Comparison of ENCODE assay signal across 10 mouse cellular contexts in genomic region chr1:91465244-91465643, GRCm38 (mm10). TPM values are rescaled to one million over a fixed set of nuclear protein-coding genes. Genes with fewer than 3 reads are reported as not detected.
DNase-seq lines count a peak whose midpoint lies in the region; ATAC-seq and TF ChIP-seq lines count a peak whose summit lies in the region.
"Had no signal": no experiment of that assay in that cellular context is flagged by ENCODE, and none has a peak within 500 bp of the region (broad histone marks: within the 10 kb centered on the region; RNA-seq: fewer than 3 reads in every experiment).

No protein-coding gene starts in this region.

- intact Hi-C loops in left cerebral cortex, postnatal 10 days (cut with DNase I), result no loop called here

- H3K9ac ChIP-seq in heart, embryonic 14.5 days (ENCODE audit: low read length), result peak overlapping the region; percentile 7; the same call in 1 of the 2 replicates
- peak overlapping the region; percentile 13; the same call in 1 of the 2 replicates for H3K9ac ChIP-seq in intestine, postnatal 0 days (ENCODE audit: low read depth, low read length)
- peak overlapping the region; percentile 45; the same call in 1 of the 2 replicates for H3K9ac ChIP-seq in liver, embryonic 13.5 days
- H3K9ac ChIP-seq in stomach, embryonic 15.5 days, result no peak overlapping the region
- no peak overlapping the region for H3K9ac ChIP-seq in midbrain, postnatal 0 days (replicated peaks; ENCODE audit: low read length, poor library complexity, severe bottlenecking)
- no peak overlapping the region for H3K9ac ChIP-seq in hindbrain, embryonic 14.5 days

- H3K4me3 ChIP-seq in heart, embryonic 14.5 days (ENCODE audit: control insufficient read depth in 1 of 2, insufficient read depth in 1 of 2, low read depth in 1 of 2, low read length in 2 of 2), result no peak overlapping the region
- H3K4me3 ChIP-seq in intestine, postnatal 0 days (ENCODE audit: low read depth, low read length), result 0 out of 2 replicates have a peak overlapping the region, but pooled peaks have one; percentile 9
- no peak overlapping the region for H3K4me3 ChIP-seq in liver, embryonic 13.5 days (replicated peaks)
- H3K4me3 ChIP-seq in stomach, embryonic 15.5 days (replicated peaks), result no peak overlapping the region
- no peak overlapping the region for H3K4me3 ChIP-seq in midbrain, postnatal 0 days (ENCODE audit: low read depth, low read length)
- H3K4me3 ChIP-seq in hindbrain, embryonic 14.5 days (replicated peaks; ENCODE audit: low read length), result no peak overlapping the region
- H3K4me3 ChIP-seq: erythroblast, embryonic 14.5 days had no signal

- no peak for TF ChIP-seq CTCF in intestine, postnatal 0 days (IDR thresholded peaks at IDR 0.05; ENCODE audit: low read depth)
- TF ChIP-seq CTCF in midbrain, postnatal 0 days (IDR thresholded peaks at IDR 0.05), result no peak

- no peaks in the 10 kb centered on the region for H3K27me3 ChIP-seq in heart, embryonic 14.5 days (ENCODE audit: control insufficient read depth, insufficient read depth, low read length)
- no peaks in the 10 kb centered on the region for H3K27me3 ChIP-seq in intestine, postnatal 0 days (replicated peaks; ENCODE audit: control insufficient read depth, insufficient read depth, low read length)
- H3K27me3 ChIP-seq in liver, embryonic 13.5 days, result no peaks in the 10 kb centered on the region
- no peaks in the 10 kb centered on the region for H3K27me3 ChIP-seq in stomach, embryonic 15.5 days (replicated peaks)
- no peaks in the 10 kb centered on the region for H3K27me3 ChIP-seq in midbrain, postnatal 0 days (ENCODE audit: insufficient read depth, low read length)
- H3K27me3 ChIP-seq in hindbrain, embryonic 14.5 days (ENCODE audit: control insufficient read depth, insufficient read depth, low read length), result no peaks in the 10 kb centered on the region

- peaks cover 11 to 16% of the 10 kb centered on the region in 2 experiments for H3K4me1 ChIP-seq in heart, embryonic 14.5 days (ENCODE audit: control insufficient read depth in 2 of 2, insufficient read depth in 2 of 2, low read length in 2 of 2)
- H3K4me1 ChIP-seq in intestine, postnatal 0 days (replicated peaks; ENCODE audit: control insufficient read depth, insufficient read depth, low read length), result peaks cover 11% of the 10 kb centered on the region
- peaks cover 20% of the 10 kb centered on the region for H3K4me1 ChIP-seq in liver, embryonic 13.5 days (replicated peaks)
- peaks cover 10% of the 10 kb centered on the region; the same call in 1 of the 2 replicates for H3K4me1 ChIP-seq in stomach, embryonic 15.5 days
- no peaks in the 10 kb centered on the region for H3K4me1 ChIP-seq in midbrain, postnatal 0 days (ENCODE audit: insufficient read depth, low read length)
- peaks cover 3% of the 10 kb centered on the region; the same call in 1 of the 2 replicates for H3K4me1 ChIP-seq in hindbrain, embryonic 14.5 days (replicated peaks; ENCODE audit: control insufficient read depth, insufficient read depth, low read length)

- no peaks in the 10 kb centered on the region for H3K36me3 ChIP-seq in heart, embryonic 14.5 days (ENCODE audit: control insufficient read depth, insufficient read depth, low read length)
- no peaks in the 10 kb centered on the region for H3K36me3 ChIP-seq in intestine, postnatal 0 days (ENCODE audit: control insufficient read depth, insufficient read depth)
- no peaks in the 10 kb centered on the region for H3K36me3 ChIP-seq in liver, embryonic 13.5 days
- no peaks in the 10 kb centered on the region for H3K36me3 ChIP-seq in stomach, embryonic 15.5 days
- H3K36me3 ChIP-seq in midbrain, postnatal 0 days (ENCODE audit: insufficient read depth, low read length), result no peaks in the 10 kb centered on the region
- no peaks in the 10 kb centered on the region for H3K36me3 ChIP-seq in hindbrain, embryonic 14.5 days (replicated peaks; ENCODE audit: control insufficient read depth, insufficient read depth)

- no peaks in the 10 kb centered on the region for H3K9me3 ChIP-seq in heart, embryonic 14.5 days (ENCODE audit: control insufficient read depth, low read length)
- H3K9me3 ChIP-seq in intestine, postnatal 0 days (ENCODE audit: control insufficient read depth), result no peaks in the 10 kb centered on the region
- no peaks in the 10 kb centered on the region for H3K9me3 ChIP-seq in liver, embryonic 13.5 days (replicated peaks)
- no peaks in the 10 kb centered on the region for H3K9me3 ChIP-seq in stomach, embryonic 15.5 days
- H3K9me3 ChIP-seq in midbrain, postnatal 0 days (ENCODE audit: low read length), result no peaks in the 10 kb centered on the region
- no peaks in the 10 kb centered on the region for H3K9me3 ChIP-seq in hindbrain, embryonic 14.5 days (ENCODE audit: control insufficient read depth, low read length)

- no peak for DNase-seq in heart, adult 18-20 months
- DNase-seq in liver, embryonic 13.5 days, result no peak
- DNase-seq in midbrain, postnatal 0 days (ENCODE audit: low spot score), result no peak
- no peak for DNase-seq in left cerebral cortex, postnatal 10 days (ENCODE audit: extremely low spot score in 1 of 2, low spot score in 2 of 2)
- no peak for DNase-seq in hindbrain, embryonic 14.5 days (ENCODE audit: low spot score)
- DNase-seq: gastrocnemius, postnatal 10 days had no signal

- WGBS in heart, embryonic 14.5 days, result 0% methylated on average over 1 of the region's 1 CpGs
- 4% methylated on average over 1 of the region's 1 CpGs for WGBS in intestine, postnatal 0 days
- 3% methylated on average over 1 of the region's 1 CpGs for WGBS in liver, embryonic 13.5 days (ENCODE audit: insufficient replicate concordance)
- 11% methylated on average over 1 of the region's 1 CpGs for WGBS in stomach, embryonic 15.5 days
- 4% methylated on average over 1 of the region's 1 CpGs for WGBS in midbrain, postnatal 0 days
- 0% methylated on average over 1 of the region's 1 CpGs for WGBS in hindbrain, embryonic 14.5 days

- H3K4me2 ChIP-seq in heart, embryonic 14.5 days (ENCODE audit: low read length), result no peak overlapping the region
- peak overlapping the region; percentile 56 for H3K4me2 ChIP-seq in intestine, postnatal 0 days (replicated peaks; ENCODE audit: low read depth)
- H3K4me2 ChIP-seq in liver, embryonic 13.5 days, result peak overlapping the region; percentile 41
- H3K4me2 ChIP-seq in stomach, embryonic 15.5 days, result 0 out of 2 replicates have a peak overlapping the region, but pooled peaks have one; percentile 16
- H3K4me2 ChIP-seq in midbrain, postnatal 0 days (ENCODE audit: low read depth, low read length, poor library complexity, severe bottlenecking), result no peak overlapping the region
- H3K4me2 ChIP-seq in hindbrain, embryonic 14.5 days (replicated peaks), result no peak overlapping the region

- peak; percentile 61; the same call in 1 of the 2 replicates for ATAC-seq in heart, embryonic 14.5 days (ENCODE audit: insufficient number of reproducible peaks, insufficient read depth, low FRiP score, low read depth)
- peak; percentile 19; the same call in 1 of the 2 replicates for ATAC-seq in intestine, postnatal 0 days
- peak; percentile 63 for ATAC-seq in liver, embryonic 13.5 days (ENCODE audit: low read depth)
- peak; percentile 60; the same call in 1 of the 2 replicates for ATAC-seq in stomach, embryonic 15.5 days (ENCODE audit: insufficient read depth, low FRiP score, low read depth)
- no peak for ATAC-seq in midbrain, postnatal 0 days (ENCODE audit: low FRiP score)
- ATAC-seq in hindbrain, embryonic 14.5 days (ENCODE audit: low FRiP score), result no peak

- peak overlapping the region in 1 of 2 experiments; percentile 50; a peak in 1 of 4 replicates for H3K27ac ChIP-seq in heart, embryonic 14.5 days (replicated peaks in 1 of 2; ENCODE audit: control insufficient read depth in 1 of 2, insufficient read depth in 1 of 2, low read depth in 2 of 2, low read length in 2 of 2)
- peak overlapping the region; percentile 95 for H3K27ac ChIP-seq in intestine, postnatal 0 days (ENCODE audit: low read depth, low read length)
- peak overlapping the region; percentile 83 for H3K27ac ChIP-seq in liver, embryonic 13.5 days
- H3K27ac ChIP-seq in stomach, embryonic 15.5 days, result peak overlapping the region; percentile 74; the same call in 1 of the 2 replicates
- H3K27ac ChIP-seq in midbrain, postnatal 0 days (ENCODE audit: low read depth, low read length), result no peak overlapping the region
- H3K27ac ChIP-seq in hindbrain, embryonic 14.5 days, result no peak overlapping the region

RNA-seq across cellular contexts. Expression of gene Per2, which starts 6.1 kb away (rescaled TPM):
- 3.4 and 5.6 TPM in 2 replicates for polyA plus RNA-seq in heart, embryonic 14.5 days (2014; fragmentation: Nextera tagmentation; extraction: Ambion mirVana)
- total RNA-seq in heart, adult 18-20 months (2021), result 1 to 10 TPM; 4.7 to 5.6 TPM
- 7.2 and 7.9 TPM in 2 replicates for polyA plus RNA-seq in intestine, postnatal 0 days (2015; fragmentation: Nextera tagmentation; extraction: Ambion mirVana)
- polyA plus RNA-seq in liver, embryonic 13.5 days (2015; fragmentation: Nextera tagmentation; extraction: Ambion mirVana), result 1.4 and 2.5 TPM in 2 replicates
- polyA plus RNA-seq in stomach, embryonic 15.5 days (2015; fragmentation: Nextera tagmentation; extraction: Ambion mirVana), result 5.4 and 6.5 TPM in 2 replicates
- 10.5 and 11.3 TPM in 2 replicates for total RNA-seq in midbrain, postnatal 0 days (2014; rRNA removed)
- polyA plus RNA-seq in midbrain, postnatal 0 days (2015; fragmentation: Nextera tagmentation; extraction: Ambion mirVana), result 3.3 and 3.8 TPM in 2 replicates
- 10 to 100 TPM; 14.6 to 16.0 TPM for total RNA-seq in left cerebral cortex, postnatal 10 days (2021)
- 3.5 and 5.2 TPM in 2 replicates for polyA plus RNA-seq in hindbrain, embryonic 14.5 days (2014; fragmentation: Nextera tagmentation; extraction: Ambion mirVana)

RNA-seq across cellular contexts. Expression of gene Traf3ip1, which starts 29.2 kb away (rescaled TPM):
- polyA plus RNA-seq in heart, embryonic 14.5 days (2014; fragmentation: Nextera tagmentation; extraction: Ambion mirVana), result 3.3 and 3.4 TPM in 2 replicates
- total RNA-seq in heart, adult 18-20 months (2021), result 1 to 10 TPM; 6.0 to 6.5 TPM
- polyA plus RNA-seq in intestine, postnatal 0 days (2015; fragmentation: Nextera tagmentation; extraction: Ambion mirVana), result 3.3 and 3.7 TPM in 2 replicates
- 2.5 and 2.6 TPM in 2 replicates for polyA plus RNA-seq in liver, embryonic 13.5 days (2015; fragmentation: Nextera tagmentation; extraction: Ambion mirVana)
- polyA plus RNA-seq in stomach, embryonic 15.5 days (2015; fragmentation: Nextera tagmentation; extraction: Ambion mirVana), result 7.8 and 8.4 TPM in 2 replicates
- 17.3 and 18.4 TPM in 2 replicates for total RNA-seq in midbrain, postnatal 0 days (2014; rRNA removed)
- 6.1 and 7.0 TPM in 2 replicates for polyA plus RNA-seq in midbrain, postnatal 0 days (2015; fragmentation: Nextera tagmentation; extraction: Ambion mirVana)
- 10 to 100 TPM; 13.7 to 14.4 TPM for total RNA-seq in left cerebral cortex, postnatal 10 days (2021)
- polyA plus RNA-seq in hindbrain, embryonic 14.5 days (2014; fragmentation: Nextera tagmentation; extraction: Ambion mirVana), result 6.5 and 7.6 TPM in 2 replicates

RNA-seq across cellular contexts. Expression of gene Hes6, which starts 51.4 kb away (rescaled TPM):
- 67.3 and 71.4 TPM in 2 replicates for polyA plus RNA-seq in heart, embryonic 14.5 days (2014; fragmentation: Nextera tagmentation; extraction: Ambion mirVana)
- total RNA-seq in heart, adult 18-20 months (2021), result 10 to 100 TPM; 21.6 to 23.0 TPM
- polyA plus RNA-seq in intestine, postnatal 0 days (2015; fragmentation: Nextera tagmentation; extraction: Ambion mirVana), result 84.1 and 84.8 TPM in 2 replicates
- 21.9 and 22.5 TPM in 2 replicates for polyA plus RNA-seq in liver, embryonic 13.5 days (2015; fragmentation: Nextera tagmentation; extraction: Ambion mirVana)
- 82.9 and 89.5 TPM in 2 replicates for polyA plus RNA-seq in stomach, embryonic 15.5 days (2015; fragmentation: Nextera tagmentation; extraction: Ambion mirVana)
- total RNA-seq in midbrain, postnatal 0 days (2014; rRNA removed), result 105 and 119 TPM in 2 replicates
- 111 and 113 TPM in 2 replicates for polyA plus RNA-seq in midbrain, postnatal 0 days (2015; fragmentation: Nextera tagmentation; extraction: Ambion mirVana)
- total RNA-seq in left cerebral cortex, postnatal 10 days (2021), result 10 to 100 TPM; 26.6 to 27.3 TPM
- 125 and 129 TPM in 2 replicates for polyA plus RNA-seq in hindbrain, embryonic 14.5 days (2014; fragmentation: Nextera tagmentation; extraction: Ambion mirVana)

Comparison
In these comparisons a context has a peak if more than half of its experiments do, and no peak if none do; other contexts are left out.
1. ATAC-seq: peak in heart, embryonic 14.5 days (single experiment), intestine, postnatal 0 days (single experiment), liver, embryonic 13.5 days (single experiment) and stomach, embryonic 15.5 days (single experiment); none in midbrain, postnatal 0 days (single experiment) and hindbrain, embryonic 14.5 days (single experiment).
2. H3K27ac ChIP-seq: peak in intestine, postnatal 0 days (single experiment), liver, embryonic 13.5 days (single experiment) and stomach, embryonic 15.5 days (single experiment); none in midbrain, postnatal 0 days (single experiment) and hindbrain, embryonic 14.5 days (single experiment).
3. H3K4me2 ChIP-seq: peak in intestine, postnatal 0 days (single experiment), liver, embryonic 13.5 days (single experiment) and stomach, embryonic 15.5 days (single experiment); none in heart, embryonic 14.5 days (single experiment), midbrain, postnatal 0 days (single experiment) and hindbrain, embryonic 14.5 days (single experiment).
4. H3K9ac ChIP-seq: peak in heart, embryonic 14.5 days (single experiment), intestine, postnatal 0 days (single experiment) and liver, embryonic 13.5 days (single experiment); none in stomach, embryonic 15.5 days (single experiment), midbrain, postnatal 0 days (single experiment) and hindbrain, embryonic 14.5 days (single experiment).